Mouse (Mus musculus): ENCODE data around the gene Fam204a.

Fam204a gene

GRCm38 (mm10) chr19:60160611-60161274 lies 65.8 kb downstream of the Fam204a start:
- no peak for DNase-seq (ENCODE audit: low read depth, low spot score)

GRCm38 (mm10) chr19:60159827-60160226 lies 66.7 kb downstream of the Fam204a start:
- no peak for DNase-seq (ENCODE audit: low read depth, low spot score)

- DNase-seq (ENCODE audit: low read depth, low spot score) = no peak
Observed at GRCm38 (mm10) chr19:60155266-60155665, 71.2 kb downstream of the Fam204a start.

- DNase-seq (ENCODE audit: low read depth, low spot score) = no peak
Observed at GRCm38 (mm10) chr19:60153096-60153495, 73.4 kb downstream of the Fam204a start.

GRCm38 (mm10) chr19:60150056-60150455 lies 76.4 kb downstream of the Fam204a start:
- no peak for DNase-seq (ENCODE audit: low read depth, low spot score)

GRCm38 (mm10) chr19:60149078-60149960 lies 77.2 kb downstream of the Fam204a start:
- DNase-seq (ENCODE audit: low read depth, low spot score) = no peak
